Mouse (Mus musculus): ENCODE measurements around the gene Fyn. TPM values are rescaled to one million over a fixed set of nuclear protein-coding genes. Genes with fewer than 3 reads are reported as not detected.

Gene Fyn
- polyA plus RNA-seq, 1 experiment from 2014 or later = 13.4 TPM

DNA sequence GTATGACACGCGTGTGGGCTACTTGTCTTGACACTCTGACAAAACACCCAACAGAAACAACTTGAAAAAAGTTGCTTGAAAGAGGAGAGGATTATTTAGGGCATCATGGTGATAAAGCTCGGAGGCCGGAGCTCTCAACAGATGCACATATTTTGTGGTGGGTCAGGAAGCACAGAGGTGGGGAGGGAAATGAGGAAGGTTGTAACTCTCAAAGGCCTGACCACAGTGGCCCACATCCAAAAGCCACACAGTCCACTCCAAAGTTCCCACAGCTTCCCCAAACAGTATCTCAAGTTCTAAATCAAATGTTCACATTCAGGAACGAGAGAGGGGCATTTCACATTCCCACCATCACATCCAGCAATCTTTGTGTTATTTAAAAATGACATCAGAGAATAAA is 232.4 kb downstream of the Fyn start:
- H3K36me3 ChIP-seq (ENCODE audit: control insufficient read depth, insufficient read depth, low read length) = no peaks in the 10 kb centered on the region
- H3K9me3 ChIP-seq (ENCODE audit: control insufficient read depth, low read length) = peaks cover 5% of the 10 kb centered on the region
- H3K4me1 ChIP-seq (replicated peaks; ENCODE audit: control insufficient read depth, insufficient read depth, low read length) = peaks cover 19% of the 10 kb centered on the region
- no peak overlapping the region for H3K4me3 ChIP-seq (ENCODE audit: low read length)
- H3K4me2 ChIP-seq (ENCODE audit: low read depth, low read length) = no peak overlapping the region
- no peaks in the 10 kb centered on the region for H3K27me3 ChIP-seq (ENCODE audit: control insufficient read depth, insufficient read depth, low read depth, low read length)
- ATAC-seq (ENCODE audit: low read depth) = no peak
- H3K27ac ChIP-seq (ENCODE audit: low read length) = no peak overlapping the region
- H3K9ac ChIP-seq (ENCODE audit: low read length) = no peak overlapping the region
- 70% methylated on average over 5 of the region's 5 CpGs for WGBS

DNA sequence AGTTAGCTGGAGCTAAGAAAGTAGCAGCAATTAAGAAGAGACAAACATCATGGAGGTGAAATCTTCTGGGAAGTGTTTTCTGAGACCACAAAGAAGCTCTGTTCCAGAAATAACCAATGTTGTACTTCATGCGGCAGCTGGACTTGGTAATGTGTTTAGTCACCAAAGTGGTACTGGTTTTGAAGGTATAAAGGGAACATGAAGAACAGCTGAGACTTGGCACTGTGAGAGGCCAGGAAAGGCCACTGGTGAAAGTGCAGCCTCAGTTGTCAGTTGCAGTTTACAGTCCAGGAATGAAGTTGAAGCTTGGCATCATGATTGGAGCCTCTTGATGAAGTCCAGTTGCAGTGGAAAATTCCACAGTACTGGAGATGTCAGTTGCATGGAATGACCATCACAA is 237.8 kb downstream of the Fyn start:
- Histone ChIP-seq H3K27me3 (ENCODE audit: control insufficient read depth, insufficient read depth, low read depth, low read length) (no peaks in the 10 kb centered on the region), H3K4me1 (replicated peaks; ENCODE audit: control insufficient read depth, insufficient read depth, low read length) (peaks cover 7% of the 10 kb centered on the region; the same call in 1 of the 2 replicates), H3K9me3 (ENCODE audit: control insufficient read depth, low read length) (peaks cover 9% of the 10 kb centered on the region), H3K4me3 (ENCODE audit: low read length) (no peak overlapping the region), H3K9ac (ENCODE audit: low read length) (no peak overlapping the region), H3K4me2 (ENCODE audit: low read depth, low read length) (no peak overlapping the region), H3K36me3 (ENCODE audit: control insufficient read depth, insufficient read depth, low read length) (peaks cover 12% of the 10 kb centered on the region), H3K27ac (ENCODE audit: low read length) (no peak overlapping the region)
- WGBS = 97% methylated on average over 1 of the region's 1 CpGs
- ATAC-seq (ENCODE audit: low read depth) = no peak

DNA sequence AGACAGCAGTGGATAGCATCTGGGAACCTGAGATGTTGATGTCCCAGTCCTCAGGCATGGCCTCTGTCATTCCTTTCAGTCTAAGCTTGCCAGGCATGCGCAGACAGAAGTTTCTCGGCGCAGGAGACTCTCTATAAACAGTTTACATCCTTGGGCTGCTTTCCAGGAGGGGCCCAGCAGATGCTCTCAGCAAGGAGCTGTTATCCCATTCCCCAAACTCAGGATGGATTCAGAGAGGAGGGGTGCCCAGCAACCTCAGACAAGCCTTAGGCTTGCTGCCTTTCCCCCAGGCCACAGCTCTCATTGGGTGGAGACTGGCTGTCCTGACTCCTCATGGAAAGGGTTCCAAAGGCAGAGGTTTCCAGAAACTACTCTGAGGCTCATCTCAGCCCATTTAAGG is 242.6 kb downstream of the Fyn start:
- ATAC-seq (ENCODE audit: low read depth) = 0 out of 2 replicates have a peak, but pooled peaks have one; percentile 5
- 54% methylated on average over 3 of the region's 3 CpGs for WGBS
- peaks cover 11% of the 10 kb centered on the region for H3K36me3 ChIP-seq (ENCODE audit: control insufficient read depth, insufficient read depth, low read length)
- H3K27me3 ChIP-seq (ENCODE audit: control insufficient read depth, insufficient read depth, low read depth, low read length) = no peaks in the 10 kb centered on the region
- peak overlapping the region; percentile 65 for H3K27ac ChIP-seq (ENCODE audit: low read length)
- H3K4me3 ChIP-seq (ENCODE audit: low read length) = no peak overlapping the region
- H3K9me3 ChIP-seq (ENCODE audit: control insufficient read depth, low read length) = 0 out of 2 replicates have a peak, but pooled peaks cover 2% of the 10 kb centered on the region
- peak overlapping the region; percentile 10; the same call in 1 of the 2 replicates for H3K4me2 ChIP-seq (ENCODE audit: low read depth, low read length)
- H3K9ac ChIP-seq (ENCODE audit: low read length) = peak overlapping the region; percentile 4; the same call in 1 of the 2 replicates
- peaks cover 35% of the 10 kb centered on the region for H3K4me1 ChIP-seq (replicated peaks; ENCODE audit: control insufficient read depth, insufficient read depth, low read length)

DNA sequence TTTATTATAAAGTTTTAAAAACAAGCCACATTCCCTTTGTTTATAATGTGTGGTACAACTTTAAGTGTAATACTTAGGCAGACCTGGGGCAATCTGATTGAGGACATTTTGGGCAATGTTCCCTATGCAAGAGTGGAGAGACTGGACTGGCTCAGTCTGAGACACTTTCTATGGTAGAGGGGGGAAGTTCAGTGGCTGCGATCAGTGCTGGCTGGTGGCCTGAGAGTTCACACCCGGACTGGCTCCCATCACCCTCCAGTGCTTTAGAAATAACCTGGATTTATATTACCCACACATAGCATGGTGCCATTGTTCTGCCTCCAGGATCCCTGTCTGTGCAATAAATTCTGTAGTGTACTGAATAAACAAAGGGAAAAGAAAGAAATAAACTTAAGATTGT is 243.5 kb downstream of the Fyn start:
- ATAC-seq (ENCODE audit: low read depth) = no peak
- peak overlapping the region; percentile 57; the same call in 1 of the 2 replicates for H3K4me3 ChIP-seq (ENCODE audit: low read length)
- H3K27ac ChIP-seq (ENCODE audit: low read length) = peak overlapping the region; percentile 99
- H3K9me3 ChIP-seq (ENCODE audit: control insufficient read depth, low read length) = 0 out of 2 replicates have a peak, but pooled peaks cover 2% of the 10 kb centered on the region
- WGBS = 43% methylated on average over 2 of the region's 2 CpGs
- peak overlapping the region; percentile 63 for H3K4me2 ChIP-seq (ENCODE audit: low read depth, low read length)
- H3K36me3 ChIP-seq (ENCODE audit: control insufficient read depth, insufficient read depth, low read length) = peaks cover 5% of the 10 kb centered on the region
- H3K4me1 ChIP-seq (replicated peaks; ENCODE audit: control insufficient read depth, insufficient read depth, low read length) = peaks cover 41% of the 10 kb centered on the region
- H3K27me3 ChIP-seq (ENCODE audit: control insufficient read depth, insufficient read depth, low read depth, low read length) = no peaks in the 10 kb centered on the region
- 0 out of 2 replicates have a peak overlapping the region, but pooled peaks have one; percentile 5 for H3K9ac ChIP-seq (ENCODE audit: low read length)

DNA sequence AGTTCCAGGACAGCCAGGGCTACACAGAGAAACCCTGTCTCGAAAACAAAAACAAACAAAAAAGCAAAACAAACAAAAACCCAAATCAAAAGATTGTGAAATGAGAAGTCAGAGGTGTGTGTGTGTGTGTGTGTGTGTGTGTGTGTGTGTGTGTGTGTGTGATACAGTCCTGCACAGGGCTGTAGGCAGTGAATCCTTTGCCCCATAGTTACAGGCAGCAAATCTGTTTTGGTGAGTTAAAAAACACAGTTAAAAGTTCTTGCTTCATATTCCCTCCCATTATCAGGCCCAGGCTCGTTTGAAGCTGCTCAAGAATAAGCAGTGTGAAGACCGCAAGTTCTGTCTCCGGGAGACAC is 244.0 kb downstream of the Fyn start, which contains the start of gene Traf3ip2:
Gene Traf3ip2, plus strand, starts transcription at position 302 of the 356 bp plus-strand sequence.
- peak within 1 kb of the TSS; percentile 63 for H3K4me2 ChIP-seq (ENCODE audit: low read depth, low read length)
- H3K9me3 ChIP-seq (ENCODE audit: control insufficient read depth, low read length) = 0 out of 2 replicates have a peak, but pooled peaks cover 2% of the 10 kb centered on the region
- 10% methylated on average over 4 of the region's 4 CpGs for WGBS
- peaks cover 5% of the 10 kb centered on the region for H3K36me3 ChIP-seq (ENCODE audit: control insufficient read depth, insufficient read depth, low read length)
- no peak for ATAC-seq (ENCODE audit: low read depth)
- H3K4me3 ChIP-seq (ENCODE audit: low read length) = peak within 1 kb of the TSS; percentile 57
- H3K4me1 ChIP-seq (replicated peaks; ENCODE audit: control insufficient read depth, insufficient read depth, low read length) = peaks cover 41% of the 10 kb centered on the region
- no peaks in the 10 kb centered on the region for H3K27me3 ChIP-seq (ENCODE audit: control insufficient read depth, insufficient read depth, low read depth, low read length)
- peak within 1 kb of the TSS; percentile 99 for H3K27ac ChIP-seq (ENCODE audit: low read length)
- H3K9ac ChIP-seq (ENCODE audit: low read length) = peak within 1 kb of the TSS; percentile 73

DNA sequence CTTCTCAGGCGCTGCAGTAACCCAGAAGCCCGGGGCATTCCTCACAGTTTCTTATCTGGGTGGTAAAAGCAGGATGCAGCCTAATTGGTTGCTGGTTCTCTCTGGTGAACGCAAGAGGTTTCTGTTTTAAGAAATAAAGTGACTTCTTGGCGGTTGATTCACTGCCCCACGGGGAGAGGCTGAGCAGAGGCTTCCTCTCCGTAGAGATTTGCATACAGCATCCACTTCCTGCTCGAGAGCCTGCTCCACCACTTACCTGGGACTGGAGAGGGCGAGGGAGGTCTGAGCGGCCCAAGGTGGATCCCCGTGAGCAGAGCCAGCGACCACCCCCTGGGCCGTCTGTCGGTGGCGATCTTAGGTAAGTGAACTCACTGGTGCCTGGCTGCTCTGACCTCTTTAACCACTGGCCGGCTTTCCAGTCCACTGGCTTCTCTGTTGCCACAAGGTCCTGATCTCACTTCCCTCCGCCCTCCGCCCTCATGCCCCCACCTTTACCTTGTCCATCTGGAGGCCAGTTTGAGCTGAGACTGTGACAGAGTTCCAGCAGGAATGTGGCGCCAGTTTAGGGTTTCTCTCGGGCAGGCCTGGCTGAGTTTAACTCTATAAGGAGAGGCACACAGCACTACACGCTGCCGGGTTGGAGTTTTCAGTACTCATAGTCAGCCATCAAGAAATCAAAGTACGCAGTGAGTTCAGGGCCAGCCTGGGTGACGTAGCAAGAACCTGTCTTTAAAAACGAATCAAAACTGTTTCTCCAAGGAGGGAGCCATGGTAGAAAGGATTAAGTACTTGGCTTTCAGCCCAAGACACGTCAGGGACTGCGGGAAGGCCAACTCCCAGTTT is 244.6 kb downstream of the Fyn start:
- peak; percentile 52 for ATAC-seq (ENCODE audit: low read depth)
- H3K4me1 ChIP-seq (replicated peaks; ENCODE audit: control insufficient read depth, insufficient read depth, low read length) = peaks cover 41% of the 10 kb centered on the region
- peaks cover 8% of the 10 kb centered on the region for H3K36me3 ChIP-seq (ENCODE audit: control insufficient read depth, insufficient read depth, low read length)
- H3K4me2 ChIP-seq (ENCODE audit: low read depth, low read length) = peak overlapping the region; percentile 63
- H3K27ac ChIP-seq (ENCODE audit: low read length) = peak overlapping the region; percentile 99
- 1% methylated on average over 26 of the region's 26 CpGs for WGBS
- 0 out of 2 replicates have a peak, but pooled peaks cover 2% of the 10 kb centered on the region for H3K9me3 ChIP-seq (ENCODE audit: control insufficient read depth, low read length)
- peak overlapping the region; percentile 57 for H3K4me3 ChIP-seq (ENCODE audit: low read length)
- no peaks in the 10 kb centered on the region for H3K27me3 ChIP-seq (ENCODE audit: control insufficient read depth, insufficient read depth, low read depth, low read length)
- peak overlapping the region; percentile 73 for H3K9ac ChIP-seq (ENCODE audit: low read length)

DNA sequence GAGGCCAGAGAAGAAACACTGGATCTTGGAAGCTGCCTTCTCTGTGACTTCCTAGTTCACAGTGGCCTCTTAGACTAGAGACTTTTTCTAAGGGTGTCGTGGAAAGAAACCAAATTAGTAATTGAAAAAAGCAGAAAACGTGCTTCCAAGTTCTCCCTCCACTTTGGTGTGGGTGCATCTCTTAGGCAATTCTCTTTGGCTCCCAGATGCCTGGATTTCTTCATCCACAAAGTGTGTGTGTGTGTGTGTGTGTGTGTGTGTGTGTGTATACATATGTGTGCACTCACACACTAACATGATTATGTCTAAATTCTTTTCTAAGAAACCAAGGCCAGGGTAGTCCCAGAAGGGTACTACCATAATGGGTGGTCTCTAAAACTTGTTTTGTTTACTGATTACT is 245.3 kb downstream of the Fyn start:
- peak overlapping the region; percentile 73 for H3K9ac ChIP-seq (ENCODE audit: low read length)
- WGBS = 4% methylated on average over 2 of the region's 2 CpGs
- peak overlapping the region; percentile 99 for H3K27ac ChIP-seq (ENCODE audit: low read length)
- ATAC-seq (ENCODE audit: low read depth) = peak; percentile 40
- H3K4me2 ChIP-seq (ENCODE audit: low read depth, low read length) = peak overlapping the region; percentile 63
- H3K4me3 ChIP-seq (ENCODE audit: low read length) = peak overlapping the region; percentile 57
- H3K9me3 ChIP-seq (ENCODE audit: control insufficient read depth, low read length) = no peaks in the 10 kb centered on the region
- H3K4me1 ChIP-seq (replicated peaks; ENCODE audit: control insufficient read depth, insufficient read depth, low read length) = peaks cover 41% of the 10 kb centered on the region
- no peaks in the 10 kb centered on the region for H3K27me3 ChIP-seq (ENCODE audit: control insufficient read depth, insufficient read depth, low read depth, low read length)
- H3K36me3 ChIP-seq (ENCODE audit: control insufficient read depth, insufficient read depth, low read length) = peaks cover 8% of the 10 kb centered on the region

DNA sequence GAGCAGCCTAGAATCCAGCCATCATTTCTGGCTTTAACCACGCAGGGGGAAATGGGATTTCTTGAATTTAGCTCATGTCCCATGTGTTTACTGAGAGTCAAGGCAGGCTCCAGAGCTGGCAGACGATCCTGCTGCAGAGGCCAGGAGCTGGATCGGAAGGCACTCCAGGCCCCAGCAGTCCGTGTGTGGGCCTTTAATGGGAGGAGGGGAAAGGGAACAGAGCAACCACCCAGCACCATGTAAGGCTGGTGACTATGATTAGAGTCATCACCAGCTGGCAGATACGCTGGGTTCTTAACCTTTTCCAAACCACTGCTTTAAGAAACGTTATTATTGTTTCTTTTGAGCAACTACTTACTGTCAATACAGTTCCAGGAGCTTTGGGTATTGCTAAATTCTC is 246.0 kb downstream of the Fyn start:
- H3K4me3 ChIP-seq (ENCODE audit: low read length) = peak overlapping the region; percentile 57; the same call in 1 of the 2 replicates
- peak; percentile 89 for ATAC-seq (ENCODE audit: low read depth)
- H3K9me3 ChIP-seq (ENCODE audit: control insufficient read depth, low read length) = no peaks in the 10 kb centered on the region
- H3K4me2 ChIP-seq (ENCODE audit: low read depth, low read length) = peak overlapping the region; percentile 63
- H3K27ac ChIP-seq (ENCODE audit: low read length) = peak overlapping the region; percentile 99
- WGBS = 10% methylated on average over 6 of the region's 6 CpGs
- H3K4me1 ChIP-seq (replicated peaks; ENCODE audit: control insufficient read depth, insufficient read depth, low read length) = peaks cover 41% of the 10 kb centered on the region
- no peaks in the 10 kb centered on the region for H3K27me3 ChIP-seq (ENCODE audit: control insufficient read depth, insufficient read depth, low read depth, low read length)
- peaks cover 8% of the 10 kb centered on the region; the same call in 1 of the 2 replicates for H3K36me3 ChIP-seq (ENCODE audit: control insufficient read depth, insufficient read depth, low read length)
- peak overlapping the region; percentile 73 for H3K9ac ChIP-seq (ENCODE audit: low read length)
